Mouse (Mus musculus) stomach, postnatal 0 days (tissue): ENCODE results near the gene Zfp605.

ENCODE experiments used
- CTCF ChIP-seq: IDR thresholded peaks from 2 replicates; pipeline ENCODE4 v1.5.1; 2016; ENCODE audit warnings: antibody characterized with exemption, low read depth, mild to moderate bottlenecking, moderate library complexity
- EP300 ChIP-seq: optimal IDR thresholded peaks from 2 replicates; pipeline ENCODE3; 2016; ENCODE audit warnings: antibody characterized with exemption

DNA sequence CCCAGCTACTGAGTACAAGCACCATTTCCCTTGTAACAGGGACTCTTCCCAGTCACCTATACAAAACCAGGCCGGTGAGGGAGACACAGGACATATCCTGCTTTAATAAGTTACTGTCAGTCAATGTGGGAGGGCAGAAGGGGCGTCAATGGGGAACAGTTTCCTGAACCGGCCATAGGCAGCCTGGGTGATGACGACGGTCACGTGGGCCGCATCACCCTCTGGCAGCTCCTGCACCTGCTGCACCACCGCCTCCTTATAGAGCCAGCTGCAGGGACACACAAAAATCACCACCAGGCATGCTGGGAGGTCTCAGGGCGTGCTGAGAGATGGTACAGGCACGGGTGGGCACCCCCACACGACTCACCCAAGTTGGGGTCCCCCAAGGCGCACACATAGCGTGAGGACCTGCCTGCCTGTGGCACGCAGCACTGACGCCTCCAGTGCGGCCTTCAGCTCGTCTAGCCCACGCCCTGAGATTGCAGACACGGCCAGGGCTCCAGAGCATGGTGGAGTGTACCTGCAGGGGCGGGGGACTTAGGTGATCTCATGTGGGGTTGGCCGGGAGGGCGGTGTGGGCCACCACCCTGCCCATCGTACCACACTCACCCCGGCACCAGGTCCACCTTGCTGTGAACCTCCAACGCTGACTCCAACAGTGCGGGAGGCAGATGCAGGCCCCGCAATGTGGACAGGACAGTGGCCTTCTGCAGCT, 5.8 kb upstream of the Zfp605 start:
- TF ChIP-seq CTCF (no peak), EP300 (no peak)
